Mouse (Mus musculus) C2C12 (cell line): Measurements from ENCODE around the gene Elp1.

Experiments used
- CTCF ChIP-seq: IDR thresholded peaks from one replicate; pipeline ENCODE4 v1.5.1; 2011; ENCODE audit not compliant: control insufficient read depth, insufficient read depth, insufficient read length
- MAX ChIP-seq: IDR thresholded peaks from one replicate; pipeline ENCODE4 v1.6.1; 2011; ENCODE audit warnings: mild to moderate bottlenecking, control low read depth
- MYOD1 ChIP-seq: IDR thresholded peaks from one replicate; pipeline ENCODE4 v1.6.1; 2011; ENCODE audit warnings: low read depth; ENCODE audit not compliant: control insufficient read depth, insufficient read length
- USF1 ChIP-seq: IDR thresholded peaks from one replicate; pipeline ENCODE4 v1.6.1; 2011; ENCODE audit warnings: low read depth, mild to moderate bottlenecking, control low read depth, moderate library complexity

- no peak for TF ChIP-seq CTCF
- TF ChIP-seq MAX = no peak
- no peak for TF ChIP-seq USF1
- TF ChIP-seq MYOD1 = no peak
These were observed 10.0 kb upstream of the Elp1 start for GRCm38 (mm10) chr4:56812096-56812495.
